Mouse (Mus musculus) c-Kit-negative CD71-positive TER-119-positive erythroid progenitor cells, embryonic 14.5 days (primary cell): Measurements from ENCODE around the gene Efcab11.

Experiments used
- DNase-seq: peaks from one replicate; pipeline ENCODE4 v3.0.0-alpha.2; 2013; ENCODE audit warnings: low read depth, low spot score

Efcab11 gene

GRCm38 (mm10) chr12:99756213-99756612 is 128.0 kb downstream of the Efcab11 start:
- no peak for DNase-seq

GRCm38 (mm10) chr12:99752986-99753385 is 131.3 kb downstream of the Efcab11 start:
- no peak for DNase-seq

- no peak for DNase-seq
Measured at GRCm38 (mm10) chr12:99749391-99749790, 134.8 kb downstream of the Efcab11 start.

GRCm38 (mm10) chr12:99741631-99742030 is 142.6 kb downstream of the Efcab11 start:
- DNase-seq, result no peak

- DNase-seq, result no peak
Measured at GRCm38 (mm10) chr12:99739211-99739610, 145.0 kb downstream of the Efcab11 start.

GRCm38 (mm10) chr12:99738256-99738655 is 146.0 kb downstream of the Efcab11 start:
- no peak for DNase-seq

- DNase-seq, result no peak
Measured at GRCm38 (mm10) chr12:99736971-99737370, 147.3 kb downstream of the Efcab11 start.

GRCm38 (mm10) chr12:99735172-99735571 is 149.1 kb downstream of the Efcab11 start:
- DNase-seq, result no peak

GRCm38 (mm10) chr12:99724206-99724605 is 160.0 kb downstream of the Efcab11 start:
- no peak for DNase-seq

GRCm38 (mm10) chr12:99723791-99724190 is 160.4 kb downstream of the Efcab11 start:
- DNase-seq, result no peak

- no peak for DNase-seq
Measured at GRCm38 (mm10) chr12:99721318-99721717, 162.9 kb downstream of the Efcab11 start.

- DNase-seq, result no peak
Measured at GRCm38 (mm10) chr12:99719777-99720176, 164.5 kb downstream of the Efcab11 start.

GRCm38 (mm10) chr12:99718161-99718560 is 166.1 kb downstream of the Efcab11 start:
- no peak for DNase-seq

GRCm38 (mm10) chr12:99716038-99716610 is 168.1 kb downstream of the Efcab11 start:
- DNase-seq, result no peak

- no peak for DNase-seq
Measured at GRCm38 (mm10) chr12:99715129-99716037, 168.9 kb downstream of the Efcab11 start.

GRCm38 (mm10) chr12:99712214-99712613 is 172.0 kb downstream of the Efcab11 start:
- no peak for DNase-seq

- no peak for DNase-seq
Measured at GRCm38 (mm10) chr12:99702248-99702647, 182.0 kb downstream of the Efcab11 start.

GRCm38 (mm10) chr12:99700380-99700779 is 183.9 kb downstream of the Efcab11 start:
- DNase-seq, result no peak

- DNase-seq, result no peak
Measured at GRCm38 (mm10) chr12:99699379-99700023, 184.7 kb downstream of the Efcab11 start.

- no peak for DNase-seq
Measured at GRCm38 (mm10) chr12:99694066-99694465, 190.2 kb downstream of the Efcab11 start.

GRCm38 (mm10) chr12:99686418-99686992 is 197.7 kb downstream of the Efcab11 start:
- DNase-seq, result no peak

GRCm38 (mm10) chr12:99685451-99686100 is 198.7 kb downstream of the Efcab11 start:
- DNase-seq, result no peak
